Mouse (Mus musculus) thymus, adult 2 months (tissue): ENCODE results near the gene 2010300C02Rik. TPM values are rescaled to one million over a fixed set of nuclear protein-coding genes. Genes with fewer than 3 reads are reported as not detected.

ENCODE experiments used
- DNase-seq: peaks from one replicate; pipeline ENCODE4 v3.0.0; 2021
- H3K27ac ChIP-seq: fragments of 200-500 bp; 2 replicates; pipeline ENCODE4 v1.5.1; 2012; ENCODE audit warnings: low read length, control low read depth; ENCODE audit not compliant: control insufficient read depth, insufficient read depth
- H3K27me3 ChIP-seq: fragments of 200-500 bp; 2 replicates; pipeline ENCODE4 v1.6.1; 2012; ENCODE audit warnings: mild to moderate bottlenecking, low read length, moderate library complexity, mixed read lengths; ENCODE audit not compliant: control insufficient read depth, insufficient read depth
- H3K36me3 ChIP-seq: fragments of 200-500 bp; 2 replicates; pipeline ENCODE4 v1.6.1; 2012; ENCODE audit warnings: mild to moderate bottlenecking, low read length, moderate library complexity; ENCODE audit not compliant: control insufficient read depth, insufficient read depth
- H3K4me1 ChIP-seq: fragments of 200-500 bp; replicated peaks from 2 replicates; pipeline ENCODE4 v1.6.1; 2012; ENCODE audit warnings: low read length; ENCODE audit not compliant: control insufficient read depth, insufficient read depth
- H3K4me3 ChIP-seq: fragments of 200-500 bp; 2 replicates; pipeline ENCODE4 v1.5.1; 2012; ENCODE audit warnings: mild to moderate bottlenecking, low read length, control low read depth, moderate library complexity; ENCODE audit not compliant: control insufficient read depth, insufficient read depth
- CTCF ChIP-seq: fragments of 200-500 bp; IDR thresholded peaks from 2 replicates; pipeline ENCODE4 v1.5.1; 2012; ENCODE audit warnings: mild to moderate bottlenecking, control low read depth, low read length, moderate library complexity, borderline replicate concordance; ENCODE audit not compliant: control insufficient read depth, poor library complexity, insufficient read depth; ENCODE audit errors: extremely low read depth
- POLR2A ChIP-seq: fragments of 200-500 bp; IDR thresholded peaks from 2 replicates; pipeline ENCODE4 v1.6.1; 2012; ENCODE audit warnings: mild to moderate bottlenecking, low read length, control low read depth, moderate library complexity; ENCODE audit not compliant: control insufficient read depth, poor library complexity, insufficient read depth; ENCODE audit errors: extremely low read depth
- WGBS: fragments of 180-500 bp; shearing (Covaris S2); methylation state at CpG from one replicate; pipeline ENCODE4 v1.1.7; 2018; 5-methylcytosine and 5-hydroxymethylcytosine counted together
- polyA plus RNA-seq: library from polyadenylated mRNA; depleted of rRNA; stranded (reverse); fragments of >200 nt; gene quantifications from 2 replicates; pipeline ENCODE4 v1.2.3, GENCODE M21; 2012; rRNA removed

2010300C02Rik gene
- polyA plus RNA-seq, 1 experiment = 6.6 TPM

DNA sequence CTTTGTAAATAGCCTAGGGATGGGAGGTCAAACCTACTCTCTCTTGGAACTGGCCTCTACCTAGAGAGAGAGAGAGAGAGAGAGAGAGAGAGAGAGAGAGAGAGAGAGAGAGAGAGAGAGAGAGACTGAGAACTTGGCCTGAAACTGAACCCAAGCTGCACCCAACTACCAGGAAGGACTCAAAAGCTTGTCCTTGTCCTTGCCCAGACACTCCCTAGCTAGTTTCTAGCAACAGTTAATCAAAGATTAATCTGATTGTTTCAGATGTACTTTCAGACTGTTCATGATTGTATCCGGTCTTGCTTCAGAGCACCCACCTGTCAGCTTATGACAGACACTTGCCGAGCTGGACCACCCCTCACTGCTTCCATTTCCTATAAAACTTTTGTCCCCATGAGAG is 153.5 kb downstream of the 2010300C02Rik start:
- no peak overlapping the region for H3K4me3 ChIP-seq
- no peak for DNase-seq
- TF ChIP-seq CTCF = no peak
- no peak for TF ChIP-seq POLR2A
- no peaks in the 10 kb centered on the region for H3K4me1 ChIP-seq
- H3K27me3 ChIP-seq = no peaks in the 10 kb centered on the region
- no peak overlapping the region for H3K27ac ChIP-seq
- no peaks in the 10 kb centered on the region for H3K36me3 ChIP-seq
- WGBS = 92% methylated on average over 2 of the region's 2 CpGs

DNA sequence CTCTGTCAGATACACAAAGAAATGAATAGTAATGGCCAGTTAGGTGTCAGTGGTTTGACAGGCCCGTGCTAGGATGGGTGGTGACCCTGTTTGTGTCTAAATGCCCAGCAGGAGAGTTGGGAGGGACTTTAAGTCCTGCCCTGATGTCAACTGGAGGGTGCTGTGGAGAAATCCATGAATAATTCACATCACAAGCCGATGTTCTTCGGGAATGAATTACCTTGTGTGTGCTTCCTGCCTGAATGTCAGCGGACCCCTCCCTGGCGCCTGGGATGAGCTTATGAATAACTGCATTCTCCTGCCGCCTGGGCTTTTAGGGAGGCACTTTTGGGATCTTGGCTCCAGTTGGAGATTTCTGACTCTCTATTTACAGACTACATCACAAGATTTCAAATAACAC is 154.5 kb downstream of the 2010300C02Rik start:
- TF ChIP-seq POLR2A (no peak), CTCF (no peak)
- no peaks in the 10 kb centered on the region for H3K27me3 ChIP-seq
- H3K27ac ChIP-seq = no peak overlapping the region
- DNase-seq = no peak
- no peaks in the 10 kb centered on the region for H3K4me1 ChIP-seq
- H3K36me3 ChIP-seq = no peaks in the 10 kb centered on the region
- H3K4me3 ChIP-seq = no peak overlapping the region
- 93% methylated on average over 6 of the region's 6 CpGs for WGBS

GRCm38 (mm10) chr1:37561955-37562354 is 157.9 kb downstream of the 2010300C02Rik start:
- no peak overlapping the region for H3K4me3 ChIP-seq
- no peaks in the 10 kb centered on the region for H3K36me3 ChIP-seq
- H3K27me3 ChIP-seq = no peaks in the 10 kb centered on the region
- 21% methylated on average over 3 of the region's 3 CpGs for WGBS
- no peak for TF ChIP-seq CTCF
- TF ChIP-seq POLR2A = no peak
- H3K4me1 ChIP-seq = no peaks in the 10 kb centered on the region
- no peak overlapping the region for H3K27ac ChIP-seq
- no peak for DNase-seq

Other genes starting within 250 kb of the 2010300C02Rik start
- gene Mgat4a, start 179.1 kb downstream of the 2010300C02Rik start, polyA plus RNA-seq = 20.3 and 20.6 TPM in 2 replicates
- gene Tsga10, start 146.3 kb upstream of the 2010300C02Rik start, polyA plus RNA-seq = 0.97 and 0.99 TPM in 2 replicates
- 1.3 and 1.6 TPM in 2 replicates for gene Lipt1, start 151.7 kb upstream of the 2010300C02Rik start, polyA plus RNA-seq
- gene Mitd1, start 170.3 kb upstream of the 2010300C02Rik start, polyA plus RNA-seq = 13.7 and 20.0 TPM in 2 replicates
- gene Mrpl30, start 170.4 kb upstream of the 2010300C02Rik start, polyA plus RNA-seq = 47.2 and 56.4 TPM in 2 replicates
- 0.04 and 0.13 TPM in 2 replicates for gene Lyg2, start 196.4 kb upstream of the 2010300C02Rik start, polyA plus RNA-seq
- gene Lyg1, start 237.7 kb upstream of the 2010300C02Rik start, polyA plus RNA-seq = not detected in 2 replicates